Mouse (Mus musculus) lung, adult 2 months (tissue): ENCODE results near the gene Hdac9. TPM values are rescaled to one million over a fixed set of nuclear protein-coding genes. Genes with fewer than 3 reads are reported as not detected.

Source experiments
- DNase-seq: peaks from one replicate; pipeline ENCODE4 v3.0.0; 2022
- H3K4me1 ChIP-seq: fragments of 200-500 bp; 2 replicates; pipeline ENCODE4 v1.6.1; 2011; ENCODE audit warnings: low read length; ENCODE audit not compliant: control insufficient read depth, insufficient read depth
- H3K4me3 ChIP-seq: fragments of 200-500 bp; replicated peaks from 2 replicates; pipeline ENCODE3; 2011; ENCODE audit warnings: low read depth, mild to moderate bottlenecking, control low read depth, low read length; ENCODE audit errors: extremely low read depth
- CTCF ChIP-seq: fragments of 200-500 bp; IDR thresholded peaks from 2 replicates; pipeline ENCODE4 v1.5.1; 2011; ENCODE audit warnings: mild to moderate bottlenecking, low read length, control low read depth; ENCODE audit not compliant: insufficient read depth
- POLR2A ChIP-seq: fragments of 200-500 bp; IDR thresholded peaks from 2 replicates; pipeline ENCODE4 v1.6.1; 2011; ENCODE audit warnings: low read depth, mild to moderate bottlenecking, control low read depth, low read length, borderline replicate concordance; ENCODE audit errors: extremely low read depth
- WGBS: fragments of 180-500 bp; shearing (Covaris S2); methylation state at CpG from one replicate; pipeline ENCODE4 v1.1.7; 2018; 5-methylcytosine and 5-hydroxymethylcytosine counted together
- polyA plus RNA-seq: library from polyadenylated mRNA; depleted of rRNA; stranded (reverse); fragments of >200 nt; gene quantifications from 2 replicates; pipeline ENCODE4 v1.2.3, GENCODE M21; 2012

The Hdac9 gene
- polyA plus RNA-seq, 1 experiment: 4.8 TPM

DNA sequence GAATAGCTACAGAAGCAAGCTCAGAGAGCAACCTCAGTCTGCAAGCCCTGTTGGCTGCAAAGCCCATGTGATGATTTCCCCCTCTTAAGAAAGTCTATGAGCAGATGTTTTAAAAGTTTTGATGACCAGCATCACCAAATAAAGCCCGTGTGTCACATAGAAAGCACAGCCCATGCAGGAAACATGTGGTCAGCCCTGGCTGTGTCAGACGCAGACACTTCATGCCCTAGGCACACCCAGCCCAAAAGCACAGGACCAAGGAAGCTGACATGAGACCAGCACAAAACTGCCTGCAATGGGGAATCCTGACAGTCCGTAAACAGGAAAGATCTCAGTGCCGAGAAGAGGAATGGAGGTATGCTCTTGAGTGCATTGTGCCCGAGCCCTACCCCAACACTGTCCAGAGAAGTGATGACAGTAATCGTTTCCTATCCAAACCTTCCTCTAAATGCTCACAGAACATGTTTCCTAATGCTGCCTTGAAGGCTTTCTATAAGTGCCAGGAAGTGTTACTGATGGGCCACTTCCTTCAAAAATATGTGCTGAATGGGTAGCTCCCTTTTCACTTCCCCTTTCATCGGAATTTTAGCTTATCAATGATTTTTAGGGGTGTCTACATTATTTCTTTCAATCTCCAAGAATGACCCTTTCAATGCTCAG is 193.9 kb downstream of the Hdac9 start:
- TF ChIP-seq CTCF: no peak
- TF ChIP-seq POLR2A: no peak
- H3K4me1 ChIP-seq: no peaks in the 10 kb centered on the region
- no peak for DNase-seq
- WGBS: 17% methylated on average over 7 of the region's 7 CpGs
- no peak overlapping the region for H3K4me3 ChIP-seq

DNA sequence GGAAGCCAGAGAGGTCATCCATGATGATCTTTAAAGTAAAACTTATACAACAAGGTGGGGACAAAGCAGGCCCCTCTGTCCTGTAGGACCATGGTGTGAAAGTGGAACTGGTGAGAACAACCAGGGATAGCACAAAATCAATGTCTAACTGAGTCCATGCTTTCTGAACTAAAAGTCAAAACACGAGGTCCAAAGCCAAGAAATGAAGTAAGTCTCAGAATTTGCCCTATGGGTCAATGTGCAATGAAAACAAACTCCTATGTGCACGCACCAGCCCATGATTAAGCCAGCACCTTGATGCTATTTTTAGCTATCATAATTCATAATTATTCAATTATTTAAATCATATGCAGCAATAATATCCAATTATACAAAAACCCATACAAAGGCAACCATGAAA is 196.0 kb downstream of the Hdac9 start:
- DNase-seq: no peak
- no peak overlapping the region for H3K4me3 ChIP-seq
- WGBS: 75% methylated on average over 2 of the region's 2 CpGs
- TF ChIP-seq CTCF (no peak), POLR2A (no peak)
- H3K4me1 ChIP-seq: no peaks in the 10 kb centered on the region

DNA sequence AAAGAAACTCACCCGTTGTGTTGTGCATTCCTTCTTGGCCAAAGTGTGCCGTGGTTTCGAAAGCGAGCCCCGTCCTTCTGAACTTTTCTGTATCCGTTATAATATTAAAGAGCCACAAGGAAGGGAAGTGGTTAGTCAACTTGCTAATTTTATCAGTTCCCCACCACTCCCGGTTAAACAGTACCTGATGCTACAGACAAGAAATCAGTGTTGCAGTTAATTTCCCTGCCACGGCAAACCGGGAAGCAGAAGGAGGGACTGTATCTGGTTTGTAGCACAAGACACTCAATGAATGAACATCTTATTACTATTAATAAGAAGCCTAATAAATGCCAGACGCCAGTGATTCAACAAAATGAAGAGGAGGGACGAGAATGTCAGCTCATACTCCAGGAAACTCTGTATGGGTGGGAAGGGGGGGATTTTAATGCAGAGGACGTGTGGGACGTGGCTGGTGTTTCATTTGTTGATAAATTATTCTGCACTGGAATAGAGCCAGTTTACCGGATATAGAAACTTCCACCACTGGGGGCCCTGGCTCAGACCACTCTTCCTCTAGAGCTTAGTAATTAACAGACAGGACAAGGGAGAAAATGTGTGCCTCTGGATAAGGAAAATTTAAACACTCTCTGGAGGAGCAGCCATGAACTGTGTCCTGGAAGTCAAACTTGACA is 202.5 kb downstream of the Hdac9 start:
- peak; percentile 9 for DNase-seq
- TF ChIP-seq CTCF: no peak
- peak overlapping the region; percentile 57 for H3K4me3 ChIP-seq
- 0 out of 2 replicates have a peak, but pooled peaks cover 4% of the 10 kb centered on the region for H3K4me1 ChIP-seq
- WGBS: 3% methylated on average over 14 of the region's 14 CpGs

DNA sequence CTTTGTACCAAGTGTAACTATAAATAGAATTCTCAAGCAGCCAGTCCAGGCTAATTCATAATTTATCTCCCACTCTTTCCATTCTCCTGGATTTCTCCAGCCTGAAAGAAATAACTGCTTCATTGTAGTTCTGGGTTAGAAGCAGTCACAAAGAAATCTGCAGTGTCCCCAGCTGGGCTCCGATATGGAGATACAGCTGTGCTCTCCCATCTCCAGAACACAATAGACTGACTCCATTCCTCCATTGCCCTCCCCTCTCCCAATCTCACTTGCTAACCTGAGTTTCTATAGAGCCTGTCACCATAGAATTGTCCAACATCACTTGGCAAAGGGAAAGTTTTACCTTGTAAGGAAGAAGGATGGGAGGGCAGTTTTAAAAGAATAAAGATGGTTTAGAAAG is 218.9 kb downstream of the Hdac9 start:
- DNase-seq: no peak
- Histone ChIP-seq H3K4me1 (no peaks in the 10 kb centered on the region; the same call in 1 of the 2 replicates), H3K4me3 (no peak overlapping the region)
- TF ChIP-seq CTCF (no peak), POLR2A (no peak)
- WGBS: 76% methylated on average over 1 of the region's 1 CpGs

DNA sequence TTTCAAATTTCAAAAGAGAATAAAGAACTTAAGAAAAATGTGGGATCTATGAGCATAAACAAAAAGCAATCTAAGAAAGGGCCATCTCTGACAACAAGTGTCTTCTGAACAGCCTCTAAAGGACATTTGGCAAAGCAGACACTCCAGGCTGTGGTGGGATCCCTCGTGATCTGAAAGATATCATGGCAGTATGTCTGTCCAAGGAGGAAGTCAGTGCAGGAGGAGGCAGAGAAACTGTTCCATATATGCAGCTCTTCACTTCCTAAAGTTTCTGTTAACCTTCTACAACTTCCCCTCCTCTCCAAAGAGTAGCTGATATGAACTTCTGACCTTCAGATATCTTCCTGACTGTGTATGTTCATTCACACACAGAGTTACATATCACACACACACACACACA is 220.2 kb downstream of the Hdac9 start:
- H3K4me1 ChIP-seq: no peaks in the 10 kb centered on the region; the same call in 1 of the 2 replicates
- WGBS: 23% methylated on average over 1 of the region's 1 CpGs
- no peak for TF ChIP-seq POLR2A
- no peak for TF ChIP-seq CTCF
- no peak overlapping the region for H3K4me3 ChIP-seq
- no peak for DNase-seq

DNA sequence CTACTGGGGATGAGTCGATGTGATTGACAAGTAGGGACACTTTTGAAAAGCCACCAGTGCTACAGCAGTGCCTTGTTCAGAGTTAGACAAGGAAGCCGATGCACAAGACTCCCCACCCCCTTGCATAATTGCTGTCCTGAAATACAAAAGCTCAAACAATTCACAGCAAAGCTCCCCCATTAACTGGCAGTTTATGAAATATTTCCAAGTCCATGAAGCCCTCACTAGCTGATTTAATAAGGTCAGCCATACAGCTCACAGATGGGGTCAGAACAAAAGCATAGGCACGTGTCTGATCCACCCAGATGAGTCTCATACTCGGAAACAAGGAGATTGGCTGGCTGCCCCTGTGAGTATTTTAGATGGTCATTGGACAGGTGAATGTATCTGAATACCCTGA is 228.0 kb downstream of the Hdac9 start:
- peaks cover 2% of the 10 kb centered on the region; the same call in 1 of the 2 replicates for H3K4me1 ChIP-seq
- no peak overlapping the region for H3K4me3 ChIP-seq
- TF ChIP-seq CTCF (no peak), POLR2A (no peak)
- WGBS: 71% methylated on average over 4 of the region's 4 CpGs
- no peak for DNase-seq

DNA sequence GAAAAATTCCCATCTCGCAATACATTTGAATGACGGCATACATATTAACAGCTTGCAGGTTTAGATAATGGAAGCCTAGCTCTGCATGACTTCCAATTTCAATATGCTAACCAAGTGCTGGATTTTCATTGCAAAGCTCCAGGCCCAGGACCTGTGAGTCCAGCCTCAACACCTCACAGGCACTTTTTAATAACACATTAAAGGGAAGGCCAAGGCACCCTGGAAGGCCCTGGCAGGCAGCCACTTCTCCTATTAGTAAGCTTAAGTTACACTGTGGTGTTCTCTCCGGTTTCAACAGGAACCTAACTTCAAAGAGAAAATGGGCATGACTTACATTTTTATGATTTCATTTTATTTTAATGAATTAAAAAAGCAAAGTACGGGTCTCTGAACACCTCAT is 233.5 kb downstream of the Hdac9 start:
- DNase-seq: no peak
- 54% methylated on average over 4 of the region's 4 CpGs for WGBS
- Histone ChIP-seq H3K4me1 (peaks cover 2% of the 10 kb centered on the region; the same call in 1 of the 2 replicates), H3K4me3 (no peak overlapping the region)
- TF ChIP-seq CTCF (no peak), POLR2A (no peak)

DNA sequence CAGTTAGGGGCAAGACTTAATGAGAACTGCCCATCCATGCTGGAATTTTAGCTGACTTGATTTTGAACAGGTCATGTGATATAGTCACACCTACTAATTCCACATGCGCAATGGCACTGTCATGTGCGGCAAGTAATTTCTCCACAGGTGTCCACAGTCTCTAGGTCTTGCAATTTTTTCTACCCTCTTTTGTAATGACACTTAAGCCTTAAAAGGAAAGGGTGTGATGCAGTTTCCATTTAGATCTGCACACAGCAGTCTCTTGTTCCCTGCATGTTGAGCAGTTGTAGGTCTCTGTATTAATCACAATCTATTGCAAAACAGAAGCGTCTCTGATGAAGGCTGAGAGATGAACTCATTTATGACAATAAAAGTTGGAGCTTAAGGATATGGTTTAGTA is 234.2 kb downstream of the Hdac9 start:
- 84% methylated on average over 3 of the region's 3 CpGs for WGBS

DNA sequence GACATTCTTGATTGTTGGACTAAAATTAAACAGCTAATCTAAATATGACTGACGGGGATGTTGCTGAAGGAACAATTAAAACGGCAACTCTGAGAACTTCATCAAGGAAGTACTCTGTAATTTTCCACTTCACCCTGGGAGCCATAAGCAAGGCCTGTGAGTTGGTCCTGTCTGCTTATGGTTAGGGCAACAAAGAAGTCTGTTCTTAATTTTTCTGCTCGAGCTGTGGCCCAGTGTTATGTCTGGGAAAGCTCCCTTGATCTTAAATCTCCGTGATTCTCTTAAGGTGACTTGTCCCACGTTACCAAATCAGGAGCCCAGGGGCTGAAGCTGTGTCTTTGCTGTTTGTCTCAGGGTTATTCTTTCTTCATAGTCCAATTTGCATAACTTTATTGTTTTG is 236.3 kb downstream of the Hdac9 start:
- no peak for DNase-seq
- Histone ChIP-seq H3K4me3 (no peak overlapping the region), H3K4me1 (no peaks in the 10 kb centered on the region)
- no peak for TF ChIP-seq POLR2A
- TF ChIP-seq CTCF: no peak
- whole genome bisulfite sequencing: 55% methylated on average over 5 of the region's 5 CpGs

More for the DNA sequence above, 234.2 kb downstream of the Hdac9 start:
- no peak for DNase-seq
- TF ChIP-seq CTCF: no peak
- TF ChIP-seq POLR2A: no peak
- Histone ChIP-seq H3K4me1 (no peaks in the 10 kb centered on the region), H3K4me3 (no peak overlapping the region)

DNA sequence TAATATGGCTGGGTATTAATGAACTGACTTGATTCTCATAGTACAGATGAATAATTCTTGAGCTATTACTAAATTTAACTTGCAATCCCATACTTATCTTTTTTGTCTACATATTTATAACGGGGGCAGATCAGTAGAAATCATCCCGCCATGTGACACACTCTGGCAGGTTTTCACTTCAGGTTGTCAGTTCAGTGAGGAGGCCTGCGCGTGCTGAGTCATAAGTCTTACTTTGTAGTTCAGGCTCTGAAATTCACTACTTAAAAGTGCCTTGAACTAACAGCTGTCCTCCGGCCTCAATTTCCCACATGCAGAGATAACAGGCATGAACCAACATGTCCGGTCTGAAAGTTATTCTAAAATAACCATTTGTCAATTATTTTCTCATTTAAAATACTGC is 239.8 kb downstream of the Hdac9 start:
- 78% methylated on average over 6 of the region's 6 CpGs for WGBS
- no peak for TF ChIP-seq CTCF
- no peak for TF ChIP-seq POLR2A

More for the DNA sequence above, 239.8 kb downstream of the Hdac9 start:
- H3K4me1 ChIP-seq: no peaks in the 10 kb centered on the region
- DNase-seq: no peak
- H3K4me3 ChIP-seq: no peak overlapping the region
